Mouse (Mus musculus) retina, postnatal 7 days (tissue): ENCODE results near the gene Sept12.

Experiments
- DNase-seq: peaks from one replicate; pipeline ENCODE4 v3.0.0-alpha.2; 2012; ENCODE audit warnings: low read depth, low spot score

Sept12 gene

GRCm38 (mm10) chr16:4938461-4938860 is 59.2 kb downstream of the Sept12 start, which contains the start of gene Nudt16l1:
Nudt16l1 (plus strand) TSS chr16:4938761.
- DNase-seq: no peak

- no peak for DNase-seq
Observed at GRCm38 (mm10) chr16:4937351-4938190, 60.1 kb downstream of the Sept12 start.
